Mouse (Mus musculus) kidney, postnatal 14 days (tissue): ENCODE measurements around the gene Itgb5.

ENCODE experiments used
- DNase-seq: peaks from one replicate; pipeline ENCODE4 v3.0.0; 2022; ENCODE audit warnings: mixed read lengths

Itgb5 gene

DNA sequence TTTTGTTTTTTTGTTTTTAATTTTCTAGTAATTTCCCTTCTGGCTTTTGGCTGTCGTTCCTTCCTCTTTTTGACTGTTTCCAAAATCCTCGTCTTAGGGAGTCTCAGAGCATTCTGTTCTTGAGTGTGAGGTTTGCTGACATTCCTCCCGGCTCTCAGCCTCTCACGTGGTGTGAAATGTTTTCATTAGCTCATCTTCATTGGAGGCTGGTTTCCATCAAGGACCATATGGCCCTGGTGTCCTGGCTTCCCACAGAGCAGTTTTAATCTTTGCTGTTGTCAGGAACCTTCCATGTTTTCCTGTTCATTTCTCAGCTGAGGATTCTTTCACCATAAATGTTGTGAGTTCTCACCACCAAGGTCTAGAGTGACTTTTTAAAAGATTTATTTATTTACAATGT is 50.1 kb downstream of the Itgb5 start:
- DNase-seq, result no peak

DNA sequence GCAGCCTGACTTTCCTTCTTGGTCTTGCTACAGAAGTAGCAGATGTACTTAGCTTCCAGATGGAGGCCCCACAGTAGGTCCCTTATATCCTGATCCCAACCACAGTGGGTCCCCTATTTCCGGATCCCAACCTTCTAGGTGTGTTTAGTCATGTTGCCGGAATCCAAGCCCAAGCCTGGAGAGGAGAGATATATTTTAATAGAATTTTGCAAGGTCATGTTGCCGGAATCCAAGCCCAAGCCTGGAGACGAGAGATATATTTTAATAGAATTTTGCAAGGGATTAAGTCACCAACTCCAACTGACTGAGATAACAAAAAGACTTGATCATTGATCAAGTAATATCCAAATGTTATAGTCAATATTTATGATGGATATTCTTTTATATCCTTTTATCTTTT is 51.3 kb downstream of the Itgb5 start:
- no peak for DNase-seq

DNA sequence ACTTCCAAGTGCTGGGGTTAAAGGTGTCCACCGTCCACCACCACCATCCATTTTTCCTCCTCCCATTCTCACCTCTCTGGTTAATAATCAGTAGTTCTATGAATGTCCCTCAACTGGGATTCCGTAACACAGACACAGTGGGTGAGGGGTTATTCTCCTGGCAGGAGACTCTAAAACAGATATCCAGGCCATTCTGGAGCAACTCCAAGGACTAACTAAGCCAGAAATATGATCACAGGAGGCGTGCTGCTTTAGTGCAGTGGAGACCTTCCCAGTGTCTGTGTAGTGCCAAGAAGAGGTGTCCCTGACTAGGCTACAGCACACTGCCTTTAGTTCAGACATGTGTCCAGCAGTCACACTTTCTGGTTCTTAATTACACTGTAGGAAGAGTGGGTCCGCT is 53.1 kb downstream of the Itgb5 start:
- DNase-seq, result peak; percentile 75

DNA sequence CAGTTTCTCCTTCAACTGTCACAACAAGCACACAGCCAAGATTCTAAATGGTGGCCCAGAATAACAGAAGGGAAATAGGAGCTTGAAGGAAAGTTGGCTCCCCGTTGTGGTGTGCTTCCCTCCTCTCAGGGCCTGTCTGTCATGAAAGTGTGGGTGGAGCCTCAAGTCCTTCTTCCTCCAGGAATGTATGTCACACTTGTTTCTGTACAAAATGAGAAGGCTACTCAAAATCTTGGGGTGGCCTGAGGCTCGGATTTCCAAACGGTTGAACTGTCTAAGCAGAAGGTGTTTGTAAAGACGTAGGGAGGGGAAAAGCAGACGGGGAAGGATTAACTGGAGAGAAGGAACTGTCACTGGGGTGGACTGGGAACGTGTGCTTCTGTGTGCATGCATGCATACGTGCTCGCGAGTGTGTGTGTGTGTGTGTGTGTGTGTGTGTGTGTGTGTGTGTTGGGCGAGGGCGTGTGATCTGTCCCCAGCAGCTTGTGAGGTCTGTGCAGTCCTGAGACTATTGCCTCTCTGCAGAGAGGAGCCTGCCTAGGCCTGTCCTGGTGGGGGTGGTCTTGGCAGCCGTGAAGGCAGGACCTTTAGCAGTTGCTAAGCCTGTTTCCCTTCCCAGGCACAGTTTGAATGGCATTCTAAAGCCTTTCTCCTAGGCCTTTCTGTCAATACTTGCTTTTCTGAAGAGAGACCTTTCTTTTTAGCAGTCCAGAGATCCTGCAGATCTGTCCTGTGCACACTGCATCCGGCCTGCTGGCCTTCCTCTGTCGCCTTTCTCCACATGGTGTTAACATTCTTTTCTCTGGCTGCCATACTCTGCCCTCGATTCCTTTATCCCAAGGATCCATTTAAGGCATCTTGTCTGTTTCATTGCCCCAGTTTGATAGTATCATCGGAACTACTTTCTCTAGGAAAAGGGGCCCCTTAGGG is 53.8 kb downstream of the Itgb5 start:
- DNase-seq, result no peak

DNA sequence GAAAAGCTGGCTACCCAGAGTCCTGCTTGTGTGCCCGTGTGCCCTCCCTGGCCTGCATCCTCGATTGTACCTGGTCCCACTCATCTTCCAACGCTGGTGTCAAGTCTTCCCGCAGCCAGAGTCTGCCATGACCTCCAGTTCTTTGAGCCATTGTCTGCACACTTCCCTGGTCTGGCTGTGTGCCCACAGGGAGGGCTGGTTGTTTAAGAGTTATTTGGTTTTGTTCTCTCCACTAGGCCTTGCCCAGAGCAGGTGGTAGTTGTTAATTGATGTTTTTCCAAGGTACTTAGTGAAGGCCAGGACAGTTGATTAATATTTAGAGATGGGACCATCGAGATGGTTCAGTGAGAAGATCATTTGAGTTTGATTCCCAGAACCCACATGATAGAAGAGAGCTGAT is 54.7 kb downstream of the Itgb5 start:
- DNase-seq, result no peak

DNA sequence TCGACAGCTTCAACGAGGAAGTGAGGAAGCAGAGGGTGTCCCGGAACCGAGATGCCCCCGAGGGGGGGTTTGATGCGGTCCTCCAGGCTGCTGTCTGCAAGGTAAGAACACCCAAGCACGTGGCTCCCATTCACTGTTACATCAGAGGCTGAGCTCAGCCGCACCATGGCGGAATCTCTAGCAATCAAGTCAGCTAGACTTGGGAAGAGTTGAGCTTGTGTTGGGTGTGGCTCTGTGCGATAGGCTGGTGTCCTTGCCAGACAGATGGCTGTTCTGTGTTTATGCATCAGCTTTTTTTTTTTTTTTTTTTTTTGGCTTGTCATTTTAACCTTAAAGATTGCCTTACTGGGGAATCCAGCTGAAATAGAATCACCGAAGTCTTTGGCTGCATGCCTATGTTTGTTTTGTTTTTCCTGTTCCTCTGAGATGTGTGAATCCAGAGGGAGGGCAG is 55.6 kb downstream of the Itgb5 start:
- peak; percentile 48 for DNase-seq

DNA sequence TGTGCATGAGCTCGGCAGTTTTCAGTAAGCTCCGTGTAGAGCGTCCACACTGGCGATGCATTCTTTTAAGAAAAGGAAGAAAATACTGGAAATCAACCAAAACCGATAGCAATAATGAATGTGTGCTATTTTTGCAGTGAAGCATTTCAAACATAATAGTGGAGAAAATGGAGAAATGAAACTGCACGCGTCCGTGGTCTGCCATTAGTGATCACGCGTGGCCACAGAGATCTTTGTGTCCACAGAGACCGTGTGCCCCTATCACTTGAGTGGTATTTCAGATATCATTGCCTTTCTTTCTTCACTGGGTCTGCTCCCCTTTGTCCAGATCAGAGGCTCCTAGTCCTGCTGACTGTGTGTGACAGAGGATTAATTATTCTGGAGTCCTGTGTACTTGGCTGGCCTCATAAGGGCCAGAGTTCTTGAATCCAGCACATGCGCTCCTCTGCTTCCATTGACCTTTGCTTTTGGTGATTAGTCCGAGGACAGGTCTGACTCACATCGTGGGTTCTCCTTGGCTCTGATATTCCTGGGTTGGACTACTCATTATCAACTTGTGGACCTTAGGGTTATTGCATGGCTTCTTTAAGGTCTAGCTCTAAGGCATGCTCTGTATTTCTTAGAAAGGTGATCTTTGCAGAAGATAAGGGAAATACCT is 56.3 kb downstream of the Itgb5 start:
- peak; percentile 59 for DNase-seq

DNA sequence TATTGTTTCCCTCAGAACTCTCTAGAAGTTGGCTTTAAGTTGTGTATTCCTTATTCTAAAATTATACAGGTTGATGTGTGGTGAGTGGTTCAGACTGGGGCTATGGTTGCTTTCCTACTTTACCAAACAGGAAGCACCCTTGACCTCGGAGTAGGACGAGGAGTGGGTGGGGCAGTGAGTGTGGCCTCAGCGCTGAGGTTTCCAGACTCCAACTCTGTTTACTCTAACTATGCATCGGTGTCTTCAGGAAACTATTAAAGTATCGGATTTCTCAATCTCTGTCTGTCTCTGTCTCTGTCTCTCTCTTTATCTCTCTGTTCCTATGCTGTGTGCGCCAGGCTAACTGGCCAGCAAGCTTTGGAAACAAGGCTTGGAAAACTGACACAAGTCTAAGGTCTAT is 57.2 kb downstream of the Itgb5 start:
- no peak for DNase-seq

DNA sequence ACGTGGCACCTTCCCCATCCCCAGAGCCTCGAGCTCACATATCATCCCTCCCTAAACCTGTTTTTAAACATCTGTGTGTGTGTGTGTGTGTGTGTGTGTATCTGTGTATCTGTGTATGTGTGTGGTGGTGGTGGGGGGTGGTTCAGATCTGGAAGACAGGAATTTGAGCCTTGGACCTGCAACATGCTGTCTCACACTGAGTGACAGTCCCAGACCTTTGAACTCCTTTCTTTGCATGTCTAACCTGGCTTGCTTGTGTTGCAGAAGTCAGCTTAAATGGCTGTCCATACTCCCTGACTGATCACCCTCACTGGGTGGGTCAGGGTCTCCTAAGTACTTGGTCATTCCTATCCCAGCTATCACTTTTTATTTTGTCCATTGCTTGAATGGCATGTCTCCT is 58.5 kb downstream of the Itgb5 start:
- DNase-seq, result peak; percentile 48

DNA sequence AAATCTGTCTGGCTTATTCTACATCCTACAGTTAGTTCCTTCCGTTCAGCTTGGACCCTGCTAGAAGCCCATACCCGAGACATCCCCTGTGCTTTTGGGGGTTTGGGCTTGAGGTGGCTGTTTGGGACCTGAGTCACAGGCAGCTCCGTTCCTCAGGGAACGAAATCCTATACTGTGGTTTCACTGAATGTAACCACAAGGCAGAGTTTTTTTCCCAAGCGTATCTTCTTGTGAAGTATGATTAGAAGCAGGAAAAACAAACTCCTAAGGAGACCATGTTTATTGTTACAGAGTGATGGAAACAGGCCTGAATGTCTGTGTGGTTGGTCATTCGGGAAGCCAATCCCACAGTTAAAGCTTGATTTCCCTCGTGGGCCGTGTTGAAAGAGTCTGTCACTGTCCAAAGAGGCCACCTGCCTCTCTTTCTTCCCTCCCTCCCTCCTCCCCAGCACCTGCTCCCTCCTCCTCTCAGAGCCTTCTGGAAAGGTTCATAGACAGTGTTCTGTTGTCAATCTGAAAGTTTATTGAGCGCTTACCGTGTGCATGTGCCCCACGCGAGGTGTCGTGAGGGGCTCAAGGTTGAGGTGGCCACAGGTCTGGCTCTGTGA is 59.6 kb downstream of the Itgb5 start:
- DNase-seq, result no peak

DNA sequence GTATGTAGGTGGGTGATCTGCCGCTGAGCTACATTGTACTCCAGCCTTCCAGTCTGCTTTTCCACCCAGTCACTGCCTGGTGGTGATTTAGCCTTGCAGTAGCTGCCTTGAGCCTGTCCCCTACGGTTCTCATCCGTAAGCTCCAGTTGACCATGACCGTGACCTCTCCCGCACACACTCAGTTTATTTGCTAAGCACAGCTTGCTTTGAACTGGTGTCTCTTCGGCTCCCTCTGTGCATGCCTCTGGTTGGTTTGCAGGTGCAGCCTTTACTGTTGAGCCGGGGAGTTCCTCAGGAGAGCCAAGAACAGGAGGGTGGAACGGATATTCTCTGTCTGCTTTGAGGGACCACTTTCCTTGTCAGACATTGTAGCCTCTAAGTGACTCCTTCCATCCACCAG is 61.6 kb downstream of the Itgb5 start:
- DNase-seq, result peak; percentile 48

DNA sequence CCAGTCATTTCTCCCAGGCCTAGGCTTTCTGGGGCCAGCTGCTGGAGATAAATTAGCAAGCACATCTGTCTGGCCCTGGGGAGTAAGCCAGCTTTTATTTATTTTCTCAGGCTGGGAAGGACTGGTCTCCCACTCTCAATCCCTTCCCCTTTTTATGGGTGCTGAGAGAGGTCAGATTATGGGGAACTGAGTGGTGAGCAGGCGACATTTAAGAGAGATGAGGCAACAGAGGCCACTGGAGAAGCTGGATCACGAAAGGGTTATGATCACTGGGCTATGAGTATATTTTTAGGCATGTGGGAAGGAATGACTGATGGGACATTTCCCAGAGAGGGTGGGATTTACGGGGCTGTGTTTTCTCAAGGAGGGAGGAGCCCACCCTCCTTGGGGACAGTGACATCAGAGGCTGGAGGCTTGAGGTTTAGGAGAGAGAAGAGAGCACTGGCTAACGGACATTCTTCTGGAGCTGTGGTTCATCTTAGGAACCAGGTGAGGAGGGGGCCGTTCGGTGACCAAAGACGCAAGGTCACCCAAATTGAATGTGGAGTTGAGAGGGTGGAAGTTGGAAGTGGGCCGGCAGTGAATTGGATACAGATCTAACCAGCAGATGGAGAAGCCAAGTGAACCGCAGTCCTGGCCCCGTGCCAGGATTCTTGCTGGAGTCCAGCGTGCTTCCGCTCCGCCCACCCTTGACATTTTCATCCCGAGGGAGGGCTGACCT is 62.3 kb downstream of the Itgb5 start:
- DNase-seq, result peak; percentile 95

DNA sequence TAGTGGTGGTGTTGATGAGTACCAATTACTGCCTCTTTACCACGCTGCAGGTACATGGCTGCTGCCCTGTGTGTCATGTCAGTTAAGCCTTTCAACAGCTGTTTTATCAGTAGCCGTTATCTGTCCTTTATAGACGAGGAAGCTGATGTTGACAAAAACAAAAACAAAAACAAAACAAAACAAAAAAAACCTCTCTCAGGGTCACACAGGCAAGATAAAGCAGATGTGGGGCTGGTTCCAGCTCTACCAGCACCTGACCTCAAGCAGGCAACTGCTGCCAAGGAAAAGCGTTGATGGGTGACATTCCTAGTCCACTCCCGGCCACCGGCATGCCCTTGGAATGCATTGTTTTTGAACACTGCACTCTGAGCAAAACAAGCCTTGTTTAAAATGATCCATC is 63.1 kb downstream of the Itgb5 start:
- peak; percentile 87 for DNase-seq

DNA sequence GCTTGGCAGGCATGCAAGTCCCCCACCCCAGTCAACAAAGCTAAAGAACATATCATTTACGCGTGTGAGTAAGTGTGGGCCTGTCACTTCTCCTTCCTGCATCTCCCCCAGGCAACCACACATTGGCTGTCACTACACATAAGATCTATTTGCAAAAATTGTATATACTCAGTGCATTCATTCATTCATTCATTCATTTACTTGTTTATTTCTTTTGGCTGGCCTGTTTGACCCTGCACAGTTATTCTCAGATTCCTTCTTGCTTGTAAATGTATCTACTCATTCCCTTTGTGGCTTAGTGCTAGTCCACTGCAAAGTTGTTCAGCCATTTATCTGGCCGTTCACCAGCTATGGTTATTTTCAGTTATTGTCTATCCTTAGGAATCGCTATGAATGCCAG is 64.3 kb downstream of the Itgb5 start:
- no peak for DNase-seq

DNA sequence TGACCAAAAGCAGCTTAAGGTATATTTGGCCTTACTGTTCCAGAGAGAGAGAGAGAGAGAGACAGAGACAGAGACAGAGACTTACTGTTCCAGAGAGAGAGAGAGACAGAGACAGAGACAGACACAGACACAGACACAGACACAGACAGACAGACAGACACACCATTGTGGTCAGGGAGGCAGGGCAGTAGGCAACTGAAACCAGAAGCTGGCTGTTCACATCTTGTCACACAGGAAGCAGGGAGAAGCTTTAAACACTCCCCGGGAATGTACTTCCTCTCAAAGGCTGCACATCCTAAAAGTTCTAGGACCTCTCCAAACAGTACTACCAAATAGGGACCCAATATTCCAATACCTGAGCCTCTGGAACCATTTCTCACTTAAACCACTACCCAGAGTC is 65.0 kb downstream of the Itgb5 start:
- DNase-seq, result no peak

DNA sequence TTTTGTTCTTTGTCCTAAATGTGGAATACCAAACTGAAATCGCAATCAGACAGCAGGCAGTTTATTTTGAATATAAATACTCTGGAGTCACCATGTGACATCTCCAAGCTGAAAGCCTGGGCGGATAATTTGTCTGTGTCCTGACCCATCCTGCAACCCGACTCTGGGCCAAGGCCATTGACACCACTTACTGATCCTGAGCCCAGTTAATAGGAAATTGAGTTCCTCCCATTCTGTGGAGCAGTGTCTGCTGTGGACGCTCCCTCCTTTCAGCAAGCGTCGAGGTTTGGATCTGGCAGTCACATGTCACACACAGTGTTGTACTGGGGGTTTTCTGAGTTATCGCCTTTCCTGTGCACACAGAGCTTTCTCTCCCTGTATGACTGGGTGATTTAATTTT is 66.2 kb downstream of the Itgb5 start:
- peak; percentile 64 for DNase-seq

DNA sequence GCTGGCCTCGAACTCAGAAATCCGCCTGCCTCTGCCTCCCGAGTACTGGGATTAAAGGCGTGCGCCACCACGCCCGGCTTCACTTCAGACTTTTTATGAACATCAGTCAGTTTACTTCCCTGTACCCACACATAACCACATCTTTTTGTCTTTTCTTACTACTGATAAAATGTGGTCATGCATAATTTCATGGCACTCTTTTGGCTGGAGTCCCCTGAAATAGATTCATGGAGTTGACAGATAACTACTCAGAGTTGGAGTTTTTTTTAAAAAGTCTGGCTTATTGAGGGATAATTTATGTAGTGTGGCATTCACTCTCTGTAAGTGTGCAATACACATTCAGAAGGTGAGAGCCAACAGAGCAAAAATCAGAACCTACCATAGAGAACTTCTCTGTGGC is 67.3 kb downstream of the Itgb5 start:
- no peak for DNase-seq

DNA sequence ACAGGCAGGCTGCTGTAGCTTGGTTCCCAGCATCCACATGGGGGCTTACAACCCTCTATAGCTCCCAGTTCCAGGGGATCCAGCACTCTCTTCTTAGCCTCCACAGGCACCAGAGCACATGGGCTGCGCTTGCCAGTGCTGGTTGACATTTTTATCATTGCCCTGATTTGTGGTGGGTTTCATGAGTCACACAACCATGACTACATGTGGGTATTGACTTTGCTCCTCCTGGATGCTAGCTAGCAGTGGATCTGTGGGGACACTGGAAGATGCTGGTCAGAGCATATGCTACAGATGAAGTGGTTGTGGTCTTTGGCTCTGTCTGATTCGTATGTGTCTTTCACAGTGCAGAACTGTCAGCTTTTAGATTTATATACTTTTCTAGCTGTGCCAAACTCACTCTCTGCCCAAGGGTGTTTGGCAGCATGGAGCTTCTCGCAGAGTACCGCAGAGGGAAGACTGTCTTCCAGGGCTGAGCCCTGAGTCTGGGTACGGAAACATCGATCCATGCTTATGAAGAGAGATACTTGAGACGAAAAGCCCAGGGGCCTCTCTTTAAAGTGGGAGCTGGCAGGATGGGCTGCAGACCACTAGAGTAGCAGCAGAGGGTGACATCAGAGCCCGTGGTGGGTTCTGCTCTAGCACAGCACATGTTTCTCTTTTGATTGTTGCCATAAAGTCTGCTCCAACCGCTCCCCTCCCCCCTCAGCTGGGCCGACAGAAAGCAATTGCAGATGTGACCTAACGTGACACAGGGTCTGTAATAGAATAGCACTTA is 74.4 kb downstream of the Itgb5 start:
- DNase-seq, result no peak

DNA sequence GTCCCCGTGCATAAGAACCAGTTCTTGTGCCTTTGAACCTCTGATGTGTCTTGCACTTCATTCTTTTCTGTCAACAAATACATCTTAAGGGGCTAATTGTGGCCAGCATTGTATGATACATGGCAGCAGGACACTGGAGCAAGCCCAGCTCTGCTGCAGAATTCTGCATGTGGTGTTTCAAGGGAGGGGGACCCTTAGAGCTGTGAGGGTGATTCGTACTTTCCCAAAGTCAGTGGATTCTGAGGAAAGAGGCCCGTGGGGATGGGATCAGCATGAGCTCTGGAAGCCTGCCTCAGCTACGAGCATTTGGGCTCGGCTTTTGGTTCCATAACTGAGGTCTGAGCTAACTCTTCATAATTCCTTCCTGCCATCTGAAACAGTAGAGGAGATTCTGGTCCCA is 75.1 kb downstream of the Itgb5 start:
- DNase-seq, result no peak

DNA sequence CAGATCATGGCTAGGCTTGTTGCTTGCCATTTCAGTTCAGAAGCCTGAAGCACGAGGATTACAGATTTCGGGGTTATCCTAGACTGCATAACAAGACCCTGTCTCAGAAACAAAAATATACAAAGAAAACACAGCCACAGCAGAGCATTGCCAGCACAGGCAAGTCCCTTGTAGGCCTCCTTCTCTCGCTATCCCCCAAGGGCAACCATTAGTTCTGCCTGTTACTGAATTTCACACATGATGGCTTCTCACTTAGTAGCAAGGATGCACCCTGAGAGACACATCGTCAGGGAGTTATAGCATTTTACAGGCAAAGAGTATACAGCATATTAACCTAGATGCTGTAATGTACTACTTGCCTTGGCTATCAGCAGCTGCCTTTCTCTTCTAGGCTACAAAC is 78.8 kb downstream of the Itgb5 start:
- DNase-seq, result no peak

DNA sequence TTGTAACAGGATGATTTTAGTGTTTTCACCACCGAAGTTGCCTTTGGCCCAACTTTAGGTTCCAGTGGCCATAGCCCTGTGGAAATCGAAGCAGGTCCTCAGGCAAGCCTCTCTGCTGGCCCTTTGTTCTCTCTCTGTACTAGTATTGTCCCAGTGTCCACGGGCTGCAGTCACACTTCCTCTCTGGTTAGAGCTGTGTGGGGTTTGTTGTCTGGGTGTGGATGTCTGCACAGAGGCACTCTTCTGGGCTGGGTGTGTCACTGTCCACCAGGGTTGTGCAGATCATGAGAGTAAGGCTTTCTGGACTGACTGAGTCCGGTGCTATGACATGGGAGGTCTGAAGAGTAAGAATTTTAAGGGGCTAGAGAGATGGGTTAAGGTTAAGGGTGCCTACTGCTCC is 85.5 kb downstream of the Itgb5 start:
- no peak for DNase-seq

DNA sequence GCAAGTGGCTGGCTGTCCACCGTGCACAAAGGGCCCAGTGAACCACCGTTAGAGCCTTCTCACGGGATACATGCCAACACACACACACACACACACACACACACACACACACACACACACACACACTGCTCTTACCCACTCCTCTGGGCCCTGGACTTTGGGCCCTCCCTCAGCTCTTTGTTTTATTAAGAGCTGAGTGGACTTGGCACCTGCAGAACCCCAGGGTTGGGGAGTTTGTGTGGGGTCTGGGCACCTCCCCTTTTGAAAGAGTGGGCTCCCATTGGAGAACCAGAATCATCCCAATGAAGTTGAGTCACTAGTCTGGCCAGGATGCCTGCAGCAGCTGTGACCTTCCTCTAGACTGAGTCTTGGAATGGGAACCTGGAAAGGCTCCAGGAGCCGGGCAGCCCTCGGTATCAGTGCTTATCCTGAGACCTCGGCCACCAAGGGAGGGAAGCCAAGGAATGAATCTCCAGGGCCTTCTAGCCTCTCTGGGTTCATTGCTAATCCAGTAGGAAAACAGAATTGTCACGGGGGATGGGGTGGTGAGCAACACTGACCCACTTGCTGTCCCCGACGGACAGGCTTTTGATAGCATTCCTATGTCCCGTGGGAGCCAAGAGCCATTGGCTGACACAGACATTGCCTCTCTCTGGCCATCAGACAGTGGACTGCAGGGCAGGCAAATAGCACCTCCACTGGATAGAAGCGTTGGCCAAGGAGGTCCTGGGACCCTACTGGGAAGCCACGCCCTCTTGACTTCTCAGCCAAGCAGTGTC is 87.2 kb downstream of the Itgb5 start:
- DNase-seq, result peak; percentile 86
